Mouse (Mus musculus): ENCODE measurements at regions not wholly inside any gene's neighbourhood (a gene's known extent, or its start where the extent isn't known, plus 50 kb on each side); places are given as distances from the start of the nearest gene placed in this dataset.

- DNase-seq = peak; percentile 67
Measured at GRCm38 (mm10) chr4:79362522-79362921, 1150.8 kb upstream of the Ptprd start.

- DNase-seq = peak; percentile 25
Measured at GRCm38 (mm10) chr4:79357720-79358119, 1146.0 kb upstream of the Ptprd start.

GRCm38 (mm10) chr4:79309890-79310727 is 1098.3 kb upstream of the Ptprd start:
- DNase-seq = no peak

DNA sequence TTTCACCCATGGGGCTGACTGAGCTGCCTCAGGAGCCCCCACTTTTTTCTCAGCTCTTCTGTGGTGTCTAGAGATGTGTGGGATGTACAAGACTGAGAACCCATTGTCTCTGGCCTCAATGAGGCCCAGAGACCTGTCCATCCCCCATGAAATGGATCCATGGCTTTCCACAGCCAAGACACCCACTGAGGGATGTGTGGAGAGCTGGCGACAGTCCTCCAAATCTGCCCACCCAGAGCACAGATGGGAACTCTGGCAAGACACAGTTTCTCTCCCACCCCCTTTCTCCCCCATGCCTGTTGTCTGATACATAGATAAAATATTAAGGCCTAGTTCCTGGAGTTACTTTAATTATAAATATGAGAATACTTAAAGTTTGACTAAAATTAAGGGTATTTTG is 1079.3 kb upstream of the Ptprd start:
- no peak for DNase-seq

DNA sequence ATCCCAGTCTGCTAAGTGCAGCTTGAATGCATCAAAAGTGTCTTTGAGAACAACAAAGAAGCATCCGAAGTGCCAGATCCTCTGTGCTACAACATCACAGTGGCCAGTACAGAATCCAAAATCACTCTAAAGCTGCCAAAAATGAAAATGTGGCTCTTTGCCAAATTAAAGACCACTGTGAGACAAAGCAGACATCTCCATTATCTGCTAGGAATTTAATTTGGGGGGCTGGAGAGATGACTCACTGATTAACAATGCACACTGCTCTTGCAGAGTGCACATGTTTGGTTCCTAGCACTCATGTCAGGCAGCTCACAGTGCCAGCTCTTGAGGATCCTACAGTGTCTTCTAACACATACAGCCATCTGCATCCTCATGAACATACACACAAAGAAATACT is 1053.3 kb upstream of the Ptprd start:
- no peak for DNase-seq

DNA sequence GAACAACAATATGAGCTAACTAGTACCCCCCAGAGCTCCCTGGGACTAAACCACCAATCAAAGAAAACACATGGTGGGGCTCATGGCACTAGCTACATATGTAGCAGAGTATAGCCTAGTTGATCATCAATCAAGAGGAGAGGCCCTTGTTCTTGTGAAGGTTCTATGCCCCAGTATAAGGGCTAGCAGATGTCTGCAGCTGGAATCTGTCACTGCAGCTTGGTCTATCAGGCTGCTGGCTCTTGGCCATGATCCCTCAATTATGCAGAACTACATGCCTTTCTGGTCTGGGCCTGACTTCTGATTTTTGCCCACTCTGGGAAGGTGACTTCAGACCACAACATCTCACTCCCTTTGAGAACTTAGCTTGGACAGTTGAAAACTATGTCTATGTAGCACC is 1031.4 kb upstream of the Ptprd start:
- no peak for DNase-seq

GRCm38 (mm10) chr4:79241647-79242046 is 1029.9 kb upstream of the Ptprd start:
- no peak for DNase-seq

DNA sequence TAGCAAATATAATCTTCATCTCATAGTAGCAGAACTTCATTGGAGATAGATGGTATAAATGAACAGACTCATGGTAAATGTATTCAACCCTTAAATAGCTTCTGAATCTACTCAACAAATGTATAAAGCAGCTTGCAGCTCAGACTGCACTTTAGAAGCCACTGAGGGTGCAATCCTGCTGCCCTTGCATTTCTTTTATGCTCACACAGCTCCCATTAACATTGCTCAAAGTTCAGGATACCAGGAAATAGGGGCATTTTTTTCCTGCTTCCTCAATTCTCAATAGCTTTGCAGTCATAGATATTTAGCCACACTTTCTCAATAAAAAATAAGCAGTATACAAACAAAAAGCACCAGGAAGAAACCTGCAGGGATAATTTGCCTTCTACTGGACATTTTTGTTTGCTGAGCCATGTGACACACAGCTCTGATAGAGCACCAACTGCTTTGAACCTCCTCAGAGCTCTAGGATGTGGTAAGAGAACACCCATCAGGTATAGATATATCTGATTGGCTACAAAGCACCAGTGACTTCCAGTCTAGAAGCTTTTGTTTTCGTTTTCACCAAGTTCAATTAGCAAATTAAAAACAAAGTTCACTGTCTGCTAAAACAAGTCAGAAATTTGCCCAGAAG is 1012.5 kb upstream of the Ptprd start:
- no peak for DNase-seq

Data from heart, adult 11 months (tissue).